Mouse (Mus musculus) urinary bladder, adult 18-20 months (tissue): ENCODE results near the gene Peg12.
A peak's percentile ranks its signal among the peaks of the same experiment; 100 is the strongest.

Source experiments
- DNase-seq, 2 experiments: peaks; one replicate each; pipeline ENCODE4 v3.0.0; 2022; ENCODE audit warnings: low spot score in 2 of 2, mixed read lengths in 2 of 2

Gene Peg12

GRCm38 (mm10) chr7:62463878-62464755 lies at the start of gene Peg12:
Gene Peg12 (minus strand): TSS chr7:62464510.
- peak; percentile 16 to 69 for DNase-seq

DNA sequence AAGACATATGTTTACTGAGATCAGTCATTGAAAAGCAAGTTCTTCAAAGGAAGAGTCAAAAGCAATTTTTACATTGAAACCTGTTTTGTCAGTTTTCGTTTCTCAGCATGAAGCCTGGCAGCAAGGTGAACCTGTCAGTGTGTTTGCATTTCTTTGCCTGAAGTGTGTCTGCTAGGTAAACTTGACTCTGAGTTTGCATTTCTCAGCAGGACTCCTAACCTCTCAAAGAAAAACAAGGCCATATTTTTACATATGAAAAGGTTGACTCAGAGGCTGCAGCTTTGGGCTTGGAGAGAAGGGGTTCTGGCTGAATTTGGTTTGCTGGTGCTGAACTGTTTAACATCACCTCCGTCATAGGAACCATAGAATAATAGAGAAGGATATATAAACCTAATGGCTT lies 21.8 kb upstream of the Peg12 start:
- DNase-seq, result no peak

GRCm38 (mm10) chr7:62463007-62463877 lies 1.1 kb downstream of the Peg12 start:
- DNase-seq, result peak in 1 of 2 experiments; percentile 33

- DNase-seq, result no peak
These were observed 1.9 kb downstream of the Peg12 start for GRCm38 (mm10) chr7:62462229-62463006.

DNA sequence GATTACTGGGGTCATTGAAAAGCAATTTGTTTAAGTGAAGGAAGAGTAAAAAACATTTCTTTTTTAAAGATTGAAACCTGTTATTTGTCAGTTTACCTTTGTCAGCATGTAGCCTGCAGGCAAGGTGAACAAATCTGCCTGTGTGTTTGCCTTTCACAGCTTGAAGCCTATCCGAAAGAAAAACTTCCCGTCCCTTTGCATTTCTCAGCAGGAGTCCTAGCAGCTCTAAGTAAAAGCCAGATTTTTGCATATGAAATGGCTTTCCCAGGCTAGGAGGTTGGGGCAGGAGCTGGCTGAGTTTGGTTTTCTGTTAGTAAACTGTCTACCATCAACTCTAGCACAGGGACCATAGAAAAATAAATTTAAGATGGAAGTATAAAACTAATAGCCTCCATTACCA lies 12.0 kb downstream of the Peg12 start:
- DNase-seq, result no peak

- no peak for DNase-seq
These were observed 18.7 kb downstream of the Peg12 start for GRCm38 (mm10) chr7:62445431-62446165.

DNA sequence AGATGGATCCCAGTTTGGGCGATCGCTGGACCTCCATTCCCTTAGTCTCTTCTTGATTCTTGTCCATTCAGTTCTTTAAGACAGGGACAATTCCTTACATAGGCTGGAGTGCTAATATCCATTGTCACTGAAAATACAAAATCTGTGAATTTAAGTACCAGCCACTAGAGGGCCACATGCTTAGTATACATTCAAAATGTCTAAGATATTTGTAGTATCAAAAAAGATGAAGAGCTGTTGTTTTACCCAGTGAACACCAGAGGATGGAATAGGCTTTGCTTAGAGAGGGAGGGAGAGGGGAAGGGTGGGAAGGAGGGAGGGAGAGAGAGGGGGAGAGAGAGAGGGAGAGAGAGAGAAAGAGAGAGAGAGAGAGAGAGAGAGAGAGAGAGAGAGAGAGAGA lies 27.9 kb downstream of the Peg12 start:
- DNase-seq, result no peak

- no peak for DNase-seq
These were observed 31.1 kb downstream of the Peg12 start for GRCm38 (mm10) chr7:62433243-62433642.

- DNase-seq, result no peak
These were observed 36.0 kb downstream of the Peg12 start for GRCm38 (mm10) chr7:62428337-62428736.

DNA sequence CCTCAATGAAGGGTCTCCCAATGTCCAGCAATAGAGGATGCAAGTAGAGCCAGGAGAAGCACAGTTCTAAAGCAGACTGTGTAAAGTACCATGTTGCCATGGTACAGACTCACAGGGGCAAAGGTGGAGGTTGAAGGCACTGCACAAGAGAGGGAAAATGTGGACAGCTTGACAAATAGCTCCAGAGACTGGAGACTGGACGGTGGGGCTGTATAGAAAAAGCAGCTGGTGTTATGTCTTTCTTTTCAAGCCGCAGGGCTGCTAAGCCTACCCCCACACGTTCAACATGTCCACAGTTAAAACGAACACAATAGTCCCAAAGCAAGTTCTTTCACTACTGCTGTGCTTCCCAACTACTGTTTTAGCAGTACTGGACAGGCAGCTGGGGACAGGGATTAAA lies 41.1 kb downstream of the Peg12 start:
- DNase-seq, result no peak

GRCm38 (mm10) chr7:62420566-62420965 lies 43.7 kb downstream of the Peg12 start:
- DNase-seq, result no peak

DNA sequence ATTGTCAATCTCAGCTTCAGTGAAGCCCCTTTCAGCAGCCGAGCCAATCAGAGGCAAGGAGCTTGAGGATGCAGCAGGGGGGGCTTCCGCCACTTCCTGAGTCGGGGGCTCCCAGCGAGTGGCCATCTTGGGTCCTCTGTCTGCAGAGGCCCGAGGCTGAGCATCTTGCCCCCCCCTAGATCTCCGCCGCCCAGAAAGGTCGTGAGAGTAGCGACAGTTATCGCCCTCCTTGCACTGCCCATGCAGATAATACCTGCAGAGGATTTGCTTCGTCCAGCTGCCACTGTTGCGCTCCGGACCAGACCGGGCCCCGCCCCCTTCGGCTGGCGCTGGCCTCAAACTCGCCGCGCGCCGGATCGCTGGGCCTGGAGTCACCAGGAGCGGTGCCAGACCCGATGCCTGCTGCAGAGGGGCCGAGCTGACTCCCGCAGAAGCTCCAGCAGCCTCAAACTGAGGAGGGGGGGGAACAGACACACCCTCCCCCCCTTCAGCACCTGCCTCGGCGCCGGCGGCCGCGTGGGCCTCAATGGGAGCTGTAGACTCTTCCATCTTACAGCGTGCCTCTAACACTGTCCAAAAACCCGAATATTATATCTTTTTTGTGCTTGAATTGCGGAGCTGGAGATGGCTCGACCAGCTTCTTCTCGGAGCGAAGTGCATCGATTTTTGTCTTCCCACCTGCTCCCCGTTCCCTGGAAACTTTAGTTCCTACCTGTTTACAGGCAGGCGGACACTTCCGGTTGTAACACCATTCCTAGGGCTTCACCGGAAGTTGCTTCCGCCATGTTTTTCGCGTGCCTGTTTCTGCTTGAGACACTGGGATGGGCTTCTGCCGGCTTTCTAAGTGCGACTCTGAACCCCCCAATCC lies 44.6 kb downstream of the Peg12 start, which contains the start of gene Mkrn3:
Gene Mkrn3, minus strand, starts transcription at position 647 of the 868 bp plus-strand sequence.
- peak; percentile 60 to 71 for DNase-seq

GRCm38 (mm10) chr7:62419105-62419492 lies 45.2 kb downstream of the Peg12 start:
- no peak for DNase-seq

- DNase-seq, result no peak
These were observed 46.0 kb downstream of the Peg12 start for GRCm38 (mm10) chr7:62418346-62418745.

GRCm38 (mm10) chr7:62416173-62416572 lies 48.1 kb downstream of the Peg12 start:
- DNase-seq, result no peak

- DNase-seq, result no peak
These were observed 49.1 kb downstream of the Peg12 start for GRCm38 (mm10) chr7:62415222-62415621.
